Mouse (Mus musculus): ENCODE data around the gene Bicc1. TPM values are rescaled to one million over a fixed set of nuclear protein-coding genes. Genes with fewer than 3 reads are reported as not detected.

Gene Bicc1
- polyA plus RNA-seq, 1 experiment from 2014 or later, result 4.3 TPM

- Histone ChIP-seq H3K4me2 (ENCODE audit: low read length) (no peak overlapping the region), H3K9me3 (replicated peaks; ENCODE audit: control insufficient read depth, low read length, poor library complexity, severe bottlenecking) (no peaks in the 10 kb centered on the region), H3K36me3 (ENCODE audit: control insufficient read depth, insufficient read depth, low read length) (no peaks in the 10 kb centered on the region), H3K27ac (ENCODE audit: low read length) (no peak overlapping the region), H3K27me3 (ENCODE audit: control insufficient read depth, insufficient read depth, low read depth, low read length) (no peaks in the 10 kb centered on the region), H3K9ac (ENCODE audit: low read depth, low read length) (no peak overlapping the region), H3K4me1 (ENCODE audit: control insufficient read depth, insufficient read depth, low read length) (no peaks in the 10 kb centered on the region), H3K4me3 (ENCODE audit: low read depth, low read length) (no peak overlapping the region)
- 90% methylated on average over 19 of the region's 19 CpGs for WGBS
- ATAC-seq, result no peak
Observed at GRCm38 (mm10) chr10:71009771-71010496, 149.6 kb downstream of the Bicc1 start.

- no peak overlapping the region for H3K27ac ChIP-seq (ENCODE audit: low read length)
- no peak overlapping the region for H3K9ac ChIP-seq (ENCODE audit: low read depth, low read length)
- no peak overlapping the region for H3K4me3 ChIP-seq (ENCODE audit: low read depth, low read length)
- no peaks in the 10 kb centered on the region for H3K36me3 ChIP-seq (ENCODE audit: control insufficient read depth, insufficient read depth, low read length)
- no peak for ATAC-seq
- H3K27me3 ChIP-seq (ENCODE audit: control insufficient read depth, insufficient read depth, low read depth, low read length), result no peaks in the 10 kb centered on the region
- 96% methylated on average over 11 of the region's 11 CpGs for WGBS
- no peak overlapping the region for H3K4me2 ChIP-seq (ENCODE audit: low read length)
- H3K4me1 ChIP-seq (ENCODE audit: control insufficient read depth, insufficient read depth, low read length), result no peaks in the 10 kb centered on the region
- H3K9me3 ChIP-seq (replicated peaks; ENCODE audit: control insufficient read depth, low read length, poor library complexity, severe bottlenecking), result no peaks in the 10 kb centered on the region
Observed at GRCm38 (mm10) chr10:71008721-71009120, 150.8 kb downstream of the Bicc1 start.

DNA sequence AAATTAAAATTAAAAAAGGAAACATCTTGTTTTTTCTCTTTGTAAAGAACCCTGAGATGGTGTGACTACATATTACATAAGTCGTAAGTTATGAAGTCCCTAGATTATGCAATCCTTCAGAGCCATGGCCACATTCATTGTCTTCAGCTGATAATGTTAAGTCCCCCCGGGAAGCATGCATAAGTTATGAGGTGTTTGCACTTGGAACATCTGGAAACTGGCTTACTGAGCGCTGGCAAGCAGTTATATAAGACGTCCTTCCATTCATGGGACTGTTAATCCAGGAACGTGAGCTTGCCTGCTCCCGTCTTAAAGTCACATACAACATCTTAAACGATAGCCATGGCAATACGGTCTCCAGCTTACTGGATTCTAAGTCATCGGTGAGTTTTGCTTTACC, 151.5 kb downstream of the Bicc1 start:
- 55% methylated on average over 9 of the region's 9 CpGs for whole genome bisulfite sequencing
- no peak overlapping the region for H3K9ac ChIP-seq (ENCODE audit: low read depth, low read length)
- no peaks in the 10 kb centered on the region for H3K36me3 ChIP-seq (ENCODE audit: control insufficient read depth, insufficient read depth, low read length)
- H3K4me1 ChIP-seq (ENCODE audit: control insufficient read depth, insufficient read depth, low read length), result no peaks in the 10 kb centered on the region
- H3K9me3 ChIP-seq (replicated peaks; ENCODE audit: control insufficient read depth, low read length, poor library complexity, severe bottlenecking), result no peaks in the 10 kb centered on the region
- no peak overlapping the region for H3K4me3 ChIP-seq (ENCODE audit: low read depth, low read length)
- no peak overlapping the region for H3K4me2 ChIP-seq (ENCODE audit: low read length)
- H3K27me3 ChIP-seq (ENCODE audit: control insufficient read depth, insufficient read depth, low read depth, low read length), result no peaks in the 10 kb centered on the region
- H3K27ac ChIP-seq (ENCODE audit: low read length), result no peak overlapping the region
- no peak for ATAC-seq

DNA sequence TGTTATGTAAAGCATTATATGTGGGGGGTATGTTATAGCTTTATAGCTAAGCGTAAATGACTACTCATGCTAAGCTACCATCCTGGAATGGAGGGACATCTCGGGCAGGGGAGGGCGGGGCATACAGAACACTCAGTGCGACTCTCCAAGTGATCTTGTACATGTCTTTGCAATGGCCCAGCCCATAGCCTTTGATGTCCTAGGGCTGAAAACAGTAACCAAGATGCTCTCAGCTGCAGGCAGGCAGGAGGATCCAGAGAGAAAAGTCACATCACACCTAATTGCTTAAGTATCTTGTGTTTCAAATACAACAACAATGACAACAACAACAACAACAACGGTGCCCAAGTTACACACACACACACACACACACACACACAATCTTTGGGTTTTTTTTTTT, 152.0 kb downstream of the Bicc1 start:
- WGBS, result 96% methylated on average over 5 of the region's 5 CpGs
- no peak overlapping the region for H3K4me3 ChIP-seq (ENCODE audit: low read depth, low read length)
- no peak for ATAC-seq
- no peaks in the 10 kb centered on the region for H3K9me3 ChIP-seq (replicated peaks; ENCODE audit: control insufficient read depth, low read length, poor library complexity, severe bottlenecking)
- H3K4me1 ChIP-seq (ENCODE audit: control insufficient read depth, insufficient read depth, low read length), result no peaks in the 10 kb centered on the region
- H3K27ac ChIP-seq (ENCODE audit: low read length), result no peak overlapping the region
- no peaks in the 10 kb centered on the region for H3K27me3 ChIP-seq (ENCODE audit: control insufficient read depth, insufficient read depth, low read depth, low read length)
- no peak overlapping the region for H3K9ac ChIP-seq (ENCODE audit: low read depth, low read length)
- no peaks in the 10 kb centered on the region for H3K36me3 ChIP-seq (ENCODE audit: control insufficient read depth, insufficient read depth, low read length)
- H3K4me2 ChIP-seq (ENCODE audit: low read length), result no peak overlapping the region

DNA sequence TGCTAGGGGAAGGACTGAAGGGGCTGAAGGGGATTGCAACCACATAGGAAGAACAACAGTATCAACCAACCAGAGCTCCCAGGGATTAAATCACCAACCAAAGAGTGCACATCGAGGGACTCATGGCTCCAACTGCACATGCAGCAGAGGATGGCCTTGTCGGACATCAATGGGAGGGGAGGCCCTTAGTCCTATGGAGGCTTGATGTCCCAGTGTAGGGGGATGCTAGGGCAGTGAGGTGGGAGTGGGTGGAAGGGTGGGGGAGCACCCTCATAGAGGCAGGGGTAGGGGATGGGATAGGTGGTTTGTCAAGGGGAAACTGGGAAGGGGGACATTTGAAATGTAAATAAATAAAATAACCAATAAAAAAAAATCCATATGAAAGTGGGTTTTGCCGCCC, 152.5 kb downstream of the Bicc1 start:
- H3K27ac ChIP-seq (ENCODE audit: low read length), result no peak overlapping the region
- no peak overlapping the region for H3K4me2 ChIP-seq (ENCODE audit: low read length)
- no peak overlapping the region for H3K4me3 ChIP-seq (ENCODE audit: low read depth, low read length)
- H3K27me3 ChIP-seq (ENCODE audit: control insufficient read depth, insufficient read depth, low read depth, low read length), result no peaks in the 10 kb centered on the region
- no peaks in the 10 kb centered on the region for H3K36me3 ChIP-seq (ENCODE audit: control insufficient read depth, insufficient read depth, low read length)
- 87% methylated on average over 3 of the region's 3 CpGs for WGBS
- no peaks in the 10 kb centered on the region for H3K9me3 ChIP-seq (replicated peaks; ENCODE audit: control insufficient read depth, low read length, poor library complexity, severe bottlenecking)
- H3K9ac ChIP-seq (ENCODE audit: low read depth, low read length), result no peak overlapping the region
- H3K4me1 ChIP-seq (ENCODE audit: control insufficient read depth, insufficient read depth, low read length), result no peaks in the 10 kb centered on the region
- ATAC-seq, result no peak

GRCm38 (mm10) chr10:71002871-71003270, 156.6 kb downstream of the Bicc1 start:
- Histone ChIP-seq H3K4me2 (ENCODE audit: low read length) (no peak overlapping the region), H3K4me3 (ENCODE audit: low read depth, low read length) (no peak overlapping the region), H3K36me3 (ENCODE audit: control insufficient read depth, insufficient read depth, low read length) (no peaks in the 10 kb centered on the region), H3K9me3 (replicated peaks; ENCODE audit: control insufficient read depth, low read length, poor library complexity, severe bottlenecking) (no peaks in the 10 kb centered on the region), H3K27ac (ENCODE audit: low read length) (no peak overlapping the region), H3K4me1 (ENCODE audit: control insufficient read depth, insufficient read depth, low read length) (no peaks in the 10 kb centered on the region), H3K9ac (ENCODE audit: low read depth, low read length) (no peak overlapping the region), H3K27me3 (ENCODE audit: control insufficient read depth, insufficient read depth, low read depth, low read length) (no peaks in the 10 kb centered on the region)
- no peak for ATAC-seq
- WGBS, result 95% methylated on average over 2 of the region's 2 CpGs

GRCm38 (mm10) chr10:71002186-71002585, 157.3 kb downstream of the Bicc1 start:
- H3K27ac ChIP-seq (ENCODE audit: low read length), result no peak overlapping the region
- no peaks in the 10 kb centered on the region for H3K36me3 ChIP-seq (ENCODE audit: control insufficient read depth, insufficient read depth, low read length)
- H3K4me2 ChIP-seq (ENCODE audit: low read length), result no peak overlapping the region
- no peaks in the 10 kb centered on the region for H3K4me1 ChIP-seq (ENCODE audit: control insufficient read depth, insufficient read depth, low read length)
- H3K27me3 ChIP-seq (ENCODE audit: control insufficient read depth, insufficient read depth, low read depth, low read length), result no peaks in the 10 kb centered on the region
- WGBS, result 96% methylated on average over 4 of the region's 4 CpGs
- H3K9me3 ChIP-seq (replicated peaks; ENCODE audit: control insufficient read depth, low read length, poor library complexity, severe bottlenecking), result no peaks in the 10 kb centered on the region
- H3K9ac ChIP-seq (ENCODE audit: low read depth, low read length), result no peak overlapping the region
- no peak overlapping the region for H3K4me3 ChIP-seq (ENCODE audit: low read depth, low read length)
- no peak for ATAC-seq

GRCm38 (mm10) chr10:70998136-70998535, 161.4 kb downstream of the Bicc1 start:
- H3K4me3 ChIP-seq (ENCODE audit: low read depth, low read length), result no peak overlapping the region
- no peak overlapping the region for H3K9ac ChIP-seq (ENCODE audit: low read depth, low read length)
- H3K4me1 ChIP-seq (ENCODE audit: control insufficient read depth, insufficient read depth, low read length), result peaks cover 10% of the 10 kb centered on the region
- H3K36me3 ChIP-seq (ENCODE audit: control insufficient read depth, insufficient read depth, low read length), result no peaks in the 10 kb centered on the region
- H3K9me3 ChIP-seq (replicated peaks; ENCODE audit: control insufficient read depth, low read length, poor library complexity, severe bottlenecking), result no peaks in the 10 kb centered on the region
- no peak overlapping the region for H3K27ac ChIP-seq (ENCODE audit: low read length)
- ATAC-seq, result no peak
- 44% methylated on average over 4 of the region's 4 CpGs for WGBS
- H3K4me2 ChIP-seq (ENCODE audit: low read length), result no peak overlapping the region
- no peaks in the 10 kb centered on the region for H3K27me3 ChIP-seq (ENCODE audit: control insufficient read depth, insufficient read depth, low read depth, low read length)

- no peak overlapping the region for H3K9ac ChIP-seq (ENCODE audit: low read depth, low read length)
- no peak for ATAC-seq
Observed at GRCm38 (mm10) chr10:70996051-70996450, 163.4 kb downstream of the Bicc1 start.

More at GRCm38 (mm10) chr10:70996051-70996450, 163.4 kb downstream of the Bicc1 start:
- 96% methylated on average over 9 of the region's 9 CpGs for WGBS
- Histone ChIP-seq H3K4me1 (ENCODE audit: control insufficient read depth, insufficient read depth, low read length) (peaks cover 15% of the 10 kb centered on the region), H3K4me3 (ENCODE audit: low read depth, low read length) (no peak overlapping the region), H3K27me3 (ENCODE audit: control insufficient read depth, insufficient read depth, low read depth, low read length) (no peaks in the 10 kb centered on the region), H3K4me2 (ENCODE audit: low read length) (no peak overlapping the region), H3K36me3 (ENCODE audit: control insufficient read depth, insufficient read depth, low read length) (no peaks in the 10 kb centered on the region), H3K9me3 (replicated peaks; ENCODE audit: control insufficient read depth, low read length, poor library complexity, severe bottlenecking) (no peaks in the 10 kb centered on the region), H3K27ac (ENCODE audit: low read length) (no peak overlapping the region)

Data from midbrain, embryonic 16.5 days (tissue).